Mouse (Mus musculus) cerebellum, adult 9-10 months (tissue): ENCODE measurements at regions not wholly inside any gene's neighbourhood (a gene's known extent, or its start where the extent isn't known, plus 50 kb on each side); places are given as distances from the start of the nearest gene placed in this dataset.
"Not testable (repeated sequence)": the region's sequence is repeated elsewhere in the genome, so short reads cannot be mapped to it uniquely, and the experiment has no call there.

Experiments used
- DNase-seq: peaks from one replicate; pipeline ENCODE4 v3.0.0; 2022

DNA sequence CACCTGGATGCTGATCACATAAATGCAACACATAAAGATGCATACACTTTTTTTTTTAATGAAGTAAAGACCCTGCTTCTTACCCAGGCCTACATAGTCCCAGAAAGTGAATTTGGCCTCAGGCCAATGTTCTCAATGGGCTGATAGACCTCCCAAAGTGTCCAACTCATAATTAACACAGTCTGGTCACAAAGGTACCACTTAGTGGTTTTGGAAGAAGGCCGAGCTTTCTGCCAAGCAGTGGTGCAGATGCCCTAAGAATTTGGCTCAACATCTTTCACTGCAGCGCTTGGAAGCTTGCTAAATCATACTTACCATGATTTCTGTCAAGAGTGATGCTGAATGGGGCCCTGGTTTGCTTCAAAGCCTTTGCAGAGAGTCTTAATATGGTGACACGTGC lies 706.4 kb upstream of the Rag2 start:
- no peak for DNase-seq

DNA sequence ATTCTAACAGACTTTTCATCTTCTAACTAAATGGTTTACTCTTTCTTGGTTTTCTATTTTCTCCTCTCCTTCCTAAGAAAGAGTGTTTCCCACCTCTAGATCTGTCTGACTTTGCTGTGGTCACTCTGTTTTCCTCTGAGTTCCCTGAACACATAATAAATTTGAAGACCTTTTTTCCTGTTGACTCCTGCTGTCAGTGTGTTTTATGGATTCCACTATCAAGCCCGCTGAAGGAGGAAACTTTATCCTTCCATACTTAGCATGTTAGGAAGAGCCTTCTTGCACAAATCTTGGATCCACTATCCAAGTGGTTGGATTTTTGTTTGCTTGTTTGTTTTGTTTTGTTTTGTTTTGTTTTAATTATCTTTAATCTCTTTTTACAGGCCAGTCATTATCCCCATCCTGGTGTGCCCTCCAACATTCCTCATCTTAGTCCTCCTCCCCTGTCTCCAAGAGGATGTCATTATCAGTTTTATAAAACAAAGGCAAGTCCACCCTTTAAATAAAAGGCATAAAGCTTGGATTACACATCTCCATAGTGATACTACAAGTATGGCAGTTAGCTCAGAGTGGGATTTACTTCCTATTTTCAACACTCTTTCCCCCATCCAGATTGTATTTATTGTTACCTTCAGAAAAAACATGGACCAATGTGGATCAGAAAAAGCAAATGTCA lies 704.8 kb upstream of the Rag2 start:
- no peak for DNase-seq

DNA sequence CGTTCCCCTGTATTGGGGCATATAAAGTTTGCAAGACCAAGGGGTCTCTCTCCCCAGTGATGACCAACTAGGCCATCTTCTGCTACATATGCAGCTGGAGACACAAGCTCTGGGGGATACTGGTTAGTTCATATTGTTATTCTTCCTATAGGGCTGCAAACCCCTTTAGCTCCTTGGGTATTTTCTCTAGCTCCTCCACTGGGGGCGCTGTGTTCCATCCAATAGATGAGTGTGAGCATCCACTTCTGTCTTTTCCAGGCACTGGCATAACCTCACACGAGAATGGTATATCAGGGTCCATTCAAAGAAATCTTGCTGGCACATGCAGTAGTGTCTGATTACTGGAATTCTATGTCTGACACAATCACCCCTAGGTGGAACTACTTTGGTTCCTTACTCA lies 675.9 kb upstream of the Rag2 start:
- DNase-seq, result not testable (repeated sequence)

DNA sequence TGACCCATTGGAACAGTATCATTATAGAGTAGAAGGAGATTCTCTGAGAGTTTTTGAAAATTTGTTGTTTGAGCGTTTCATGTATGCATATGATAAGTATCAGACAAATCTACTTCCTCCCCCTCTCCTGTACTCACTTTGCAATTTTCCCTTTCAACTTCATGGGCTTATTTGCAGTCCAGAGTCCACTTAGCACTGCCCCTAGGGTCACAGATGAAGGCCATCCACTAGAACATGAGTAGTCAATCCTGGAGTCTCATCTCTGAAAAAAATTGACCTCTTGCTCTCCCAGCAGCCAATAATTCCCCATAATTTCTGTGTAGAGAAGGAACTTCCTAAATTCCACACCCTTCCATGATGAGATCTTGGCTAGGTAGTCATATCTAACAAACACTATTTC lies 665.1 kb upstream of the Rag2 start:
- no peak for DNase-seq

DNA sequence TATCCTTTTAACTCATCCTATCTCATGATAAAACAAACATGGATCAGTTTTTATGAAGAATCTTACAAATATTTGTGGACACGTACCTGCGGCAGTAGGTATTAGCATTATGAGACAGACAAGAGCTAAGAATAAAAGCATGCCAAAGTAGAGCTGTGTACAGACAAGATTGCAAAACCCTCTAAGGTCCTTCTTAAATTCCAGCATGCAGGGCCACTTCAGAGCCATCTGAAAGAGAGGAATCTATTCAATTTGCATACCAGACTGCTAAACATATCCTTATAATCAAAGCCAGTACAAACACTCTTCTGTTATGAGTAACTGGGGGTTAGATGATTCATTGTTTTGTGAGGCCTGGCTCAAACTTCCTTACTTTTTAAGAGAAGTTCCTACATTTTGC lies 659.9 kb upstream of the Rag2 start:
- DNase-seq, result no peak

DNA sequence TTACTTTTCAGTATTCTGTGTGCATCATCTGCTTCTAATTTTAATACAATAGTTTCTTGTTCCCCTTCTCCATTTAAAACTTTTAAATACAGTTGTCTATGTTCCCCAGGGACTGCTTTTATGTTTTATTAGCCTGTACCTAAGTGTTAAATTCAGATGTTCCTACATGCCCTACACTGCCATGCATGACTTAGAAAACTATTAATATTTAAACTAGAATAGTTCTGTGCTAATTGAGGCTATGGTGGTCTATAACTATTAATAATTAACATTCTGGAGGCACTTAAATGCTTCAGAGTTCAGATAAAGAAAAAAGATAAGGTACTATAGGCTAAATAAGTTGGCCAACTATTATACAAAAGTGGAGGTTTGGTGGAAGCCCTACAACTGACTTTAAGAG lies 647.3 kb upstream of the Rag2 start:
- no peak for DNase-seq

DNA sequence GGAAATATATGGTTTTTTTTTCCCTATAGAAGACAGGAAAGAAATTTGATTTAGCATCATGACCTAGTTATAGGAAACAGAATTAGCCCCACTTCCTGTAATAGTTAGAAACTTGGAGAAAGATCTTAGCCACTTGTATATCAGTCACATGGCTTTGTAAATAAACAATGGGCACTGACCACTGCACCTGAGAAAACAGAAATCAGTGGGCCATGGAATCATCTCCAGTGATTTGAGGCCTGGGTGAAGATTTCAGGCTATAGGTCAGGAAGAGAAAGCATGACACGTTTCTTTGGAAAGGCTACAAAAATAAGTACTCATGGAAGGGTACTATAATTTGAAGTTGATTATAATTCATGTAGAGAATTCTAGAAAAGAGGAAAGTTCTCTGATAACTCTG lies 642.2 kb upstream of the Rag2 start:
- no peak for DNase-seq

DNA sequence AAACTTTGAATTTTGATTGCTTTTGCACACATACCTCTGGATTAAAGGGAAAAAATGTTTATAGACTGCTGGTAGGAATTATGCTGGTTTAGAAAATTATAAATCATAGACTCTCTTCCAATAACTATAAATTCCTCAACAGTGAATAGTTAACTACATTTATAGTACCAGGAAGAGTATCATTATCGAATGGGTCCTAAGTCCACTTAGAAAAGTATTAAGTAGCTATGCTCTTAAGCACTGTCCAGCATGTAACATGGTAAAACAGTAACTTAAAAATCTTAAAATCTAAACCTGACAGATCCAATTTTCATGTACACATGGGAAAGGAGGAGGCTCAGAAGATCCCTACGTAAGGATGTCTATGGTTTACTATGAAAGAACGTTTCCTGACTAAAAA lies 609.2 kb upstream of the Rag2 start:
- DNase-seq, result no peak

DNA sequence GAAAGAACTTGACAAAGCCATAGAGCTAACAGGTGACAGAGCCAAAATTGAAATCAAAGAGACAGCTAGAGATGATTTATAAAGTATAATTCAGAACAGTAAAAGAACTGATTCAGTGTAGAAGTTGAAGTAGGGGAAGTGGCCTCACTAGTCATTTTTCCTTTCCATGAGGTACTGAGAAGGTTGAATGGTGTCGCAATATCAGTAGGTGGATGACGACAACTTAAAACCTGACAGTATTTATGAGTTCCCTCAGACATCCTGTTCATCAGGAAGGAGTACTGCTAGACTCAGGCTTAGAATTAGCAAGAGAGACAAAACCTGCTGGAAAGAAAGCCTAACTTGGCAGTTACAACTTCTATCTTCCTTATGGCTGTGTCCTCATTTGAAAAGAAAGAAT lies 605.1 kb upstream of the Rag2 start:
- no peak for DNase-seq

DNA sequence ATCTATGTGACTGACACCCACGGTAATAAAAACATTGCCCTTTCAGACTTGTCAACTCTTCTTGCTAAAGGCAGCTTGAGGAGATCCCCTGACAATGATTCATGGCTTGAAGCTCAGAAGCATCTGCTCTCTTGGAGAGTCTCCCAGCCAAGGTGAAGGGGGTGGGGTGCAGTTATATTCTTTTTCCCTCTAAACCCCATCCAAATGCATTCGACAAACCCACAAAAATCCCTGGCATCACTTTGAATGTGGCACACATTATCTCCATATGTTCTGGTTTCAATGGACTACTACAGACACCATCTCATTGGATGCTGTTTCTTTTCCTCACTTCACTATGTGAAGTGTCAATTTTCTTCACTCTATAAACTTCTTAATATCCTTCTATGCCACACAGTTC lies 603.0 kb upstream of the Rag2 start:
- no peak for DNase-seq

DNA sequence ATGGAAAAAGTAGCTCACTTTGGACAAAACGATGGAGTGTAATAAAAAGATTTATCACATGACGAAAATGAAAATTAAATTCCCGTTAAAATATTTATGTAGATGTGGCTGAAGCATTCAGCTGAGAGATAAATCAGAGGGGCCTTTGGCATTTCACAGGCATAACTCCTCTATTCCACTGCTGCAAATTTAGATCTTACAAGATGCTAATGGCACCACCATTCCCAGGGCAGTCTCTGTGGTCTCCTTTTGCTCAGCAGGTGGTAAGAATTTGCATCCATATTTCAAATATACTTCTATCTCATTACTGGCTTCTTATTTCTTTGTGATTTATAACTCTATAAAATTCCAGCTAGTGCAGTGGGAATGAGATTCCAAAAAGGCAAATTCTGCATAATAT lies 581.5 kb upstream of the Rag2 start:
- DNase-seq, result no peak

DNA sequence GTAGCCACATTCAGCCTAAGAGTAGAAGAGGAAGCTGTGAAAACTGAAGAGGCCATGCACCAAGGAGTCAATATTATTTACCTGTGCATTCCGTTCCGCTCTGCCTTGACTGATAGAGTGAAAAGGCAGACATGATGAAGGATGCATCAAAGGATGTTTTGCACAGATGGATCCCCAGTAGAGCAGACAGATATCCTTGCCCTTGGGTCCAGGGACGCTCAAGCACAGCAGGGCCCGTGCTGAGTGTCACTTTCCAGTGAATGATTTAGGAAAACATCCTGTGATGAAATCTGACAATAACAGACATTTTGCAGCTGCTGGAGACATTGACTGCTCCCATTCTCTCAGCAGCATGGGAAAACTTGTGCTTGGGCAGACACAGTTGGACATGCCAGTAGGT lies 561.6 kb upstream of the Rag2 start:
- DNase-seq, result no peak

DNA sequence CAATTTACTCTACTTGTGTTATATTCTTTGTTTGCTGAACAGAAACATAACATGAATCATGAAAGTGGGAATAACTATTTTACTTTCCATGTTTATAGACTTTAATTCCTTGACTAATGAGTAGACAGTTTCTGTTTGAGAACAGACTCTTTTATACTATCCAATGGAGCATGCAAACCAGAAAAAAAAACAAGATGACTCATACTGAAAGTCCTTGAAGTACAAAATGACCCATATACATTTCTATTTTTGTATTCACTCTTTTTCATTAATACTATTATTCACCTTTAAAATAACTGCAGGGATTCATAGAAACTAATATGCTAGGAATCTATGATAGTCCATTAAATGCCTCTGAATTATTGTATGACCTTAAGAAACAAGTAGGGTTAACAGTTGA lies 549.5 kb upstream of the Rag2 start:
- no peak for DNase-seq

DNA sequence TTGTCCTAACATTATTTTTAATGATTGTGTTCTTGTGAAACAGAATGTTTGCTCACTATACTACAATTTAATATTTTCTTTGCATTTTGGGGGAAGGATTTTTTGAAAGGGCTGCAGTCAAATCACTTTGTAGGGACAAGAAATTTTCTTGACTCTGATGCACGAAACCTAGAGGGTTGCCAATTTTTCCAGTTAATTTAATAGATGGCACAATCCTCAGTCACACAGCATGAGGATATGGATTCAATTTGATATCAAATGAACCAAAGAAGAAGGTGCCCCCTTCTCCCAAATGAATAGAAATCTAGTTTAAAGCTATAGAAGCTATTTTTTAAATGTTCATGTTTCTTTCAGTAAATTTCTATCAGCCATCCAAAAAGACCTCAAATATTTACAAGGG lies 544.3 kb upstream of the Rag2 start:
- DNase-seq, result no peak

DNA sequence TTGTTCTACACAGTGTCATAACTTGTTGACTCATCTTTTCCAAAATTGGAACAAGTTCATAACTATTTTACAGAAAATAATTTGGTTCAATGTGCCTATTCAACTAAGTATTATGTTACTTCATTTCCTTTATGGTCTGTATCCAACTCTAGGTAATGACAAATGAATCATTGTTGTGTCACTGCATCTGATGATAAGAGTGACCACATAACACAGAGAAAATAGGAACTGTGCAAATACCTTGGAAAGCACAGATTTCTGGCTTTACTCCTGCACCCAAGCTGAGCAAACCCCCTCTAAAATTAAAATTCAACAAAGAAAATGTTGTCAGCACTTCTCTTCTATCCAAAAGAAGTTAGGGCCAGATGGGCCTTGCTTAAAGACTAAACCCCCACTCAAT lies 540.7 kb upstream of the Rag2 start:
- DNase-seq, result no peak

DNA sequence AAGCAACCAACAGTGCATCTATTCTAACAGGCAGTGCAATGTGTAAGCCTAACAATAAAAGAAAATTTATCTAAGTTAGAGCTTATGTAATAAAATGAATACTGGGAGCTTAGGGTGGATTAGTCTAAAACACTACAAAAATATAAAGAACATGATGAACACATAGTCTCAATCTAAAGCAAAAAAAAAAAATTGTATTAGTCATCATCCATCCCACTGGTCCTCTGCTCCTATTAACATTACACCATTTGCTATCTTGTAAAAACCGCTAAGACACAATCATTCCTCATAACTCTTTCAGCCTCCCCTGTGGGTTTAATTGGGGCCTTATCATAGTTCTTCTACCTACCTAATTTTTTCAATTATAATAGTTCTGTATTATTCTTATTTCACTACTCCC lies 539.9 kb upstream of the Rag2 start:
- DNase-seq, result no peak

DNA sequence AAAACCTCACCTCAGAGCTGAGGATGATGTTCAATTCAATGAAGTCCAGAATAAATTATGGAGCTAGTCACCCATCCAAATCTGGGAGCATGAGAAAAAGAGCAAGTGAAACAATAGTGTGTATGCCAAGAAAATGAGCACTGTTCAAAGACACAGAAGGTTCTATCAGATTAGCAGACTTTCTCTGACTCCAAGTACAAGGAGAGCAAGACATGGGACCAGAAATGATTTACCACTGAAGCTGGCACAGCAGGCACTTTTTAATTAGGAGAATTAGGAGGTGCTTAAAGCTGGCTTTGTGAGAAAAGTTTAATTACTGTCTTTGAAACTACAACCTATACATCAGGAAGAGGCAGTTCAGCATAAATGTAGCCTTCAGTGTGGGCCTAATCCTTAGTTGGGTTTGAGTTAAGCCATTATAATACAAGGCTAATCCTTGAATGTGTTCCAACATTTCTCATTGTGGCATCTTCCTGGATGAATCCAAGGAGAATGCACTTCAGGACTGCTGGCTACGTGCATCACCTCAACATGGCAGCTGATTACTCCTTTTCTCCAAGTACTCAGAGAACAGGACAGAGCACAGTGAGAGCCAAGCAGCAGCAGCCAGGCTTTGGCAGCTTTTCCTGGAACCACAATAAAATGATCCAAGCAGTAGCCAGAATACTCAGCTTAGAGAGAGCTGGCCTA lies 517.2 kb upstream of the Rag2 start:
- DNase-seq, result peak; percentile 3

DNA sequence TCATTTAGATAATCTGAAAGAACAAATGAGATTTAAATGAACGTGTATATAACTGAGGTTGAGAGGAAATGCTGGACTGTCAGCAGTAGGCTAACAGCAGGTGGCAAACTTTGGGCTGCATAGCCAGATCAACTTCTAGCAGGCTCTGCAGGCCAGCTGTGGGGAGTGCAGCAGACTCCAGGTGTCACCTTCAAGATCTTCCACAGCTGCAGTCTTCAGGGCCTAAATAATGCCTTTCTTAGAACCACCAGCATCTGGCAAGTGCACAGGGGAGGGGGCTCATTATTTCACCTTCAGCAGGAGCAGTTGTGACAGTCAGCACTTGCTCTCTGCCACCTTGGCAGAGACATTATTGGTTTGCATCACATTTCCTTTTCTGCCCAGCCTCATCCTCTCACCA lies 487.7 kb upstream of the Rag2 start:
- DNase-seq, result no peak

DNA sequence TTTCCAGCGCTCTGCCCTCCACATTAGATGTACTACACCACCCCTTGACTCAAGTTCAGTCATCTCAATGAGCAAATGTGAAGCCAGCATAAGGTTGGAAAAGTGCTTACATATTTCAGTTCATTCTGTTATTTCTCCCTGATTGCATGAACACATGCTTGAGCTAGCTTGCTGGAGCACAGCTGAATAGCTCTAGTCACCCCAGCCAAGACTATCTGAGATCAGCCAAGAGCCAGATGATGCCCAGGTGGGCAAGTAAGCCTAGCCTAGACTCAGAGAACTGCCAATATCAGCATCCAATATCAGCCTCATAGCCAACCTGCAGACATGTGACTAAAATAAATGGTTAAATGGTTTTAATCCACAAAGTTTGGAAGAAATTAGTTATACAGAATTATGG lies 484.6 kb upstream of the Rag2 start:
- no peak for DNase-seq

DNA sequence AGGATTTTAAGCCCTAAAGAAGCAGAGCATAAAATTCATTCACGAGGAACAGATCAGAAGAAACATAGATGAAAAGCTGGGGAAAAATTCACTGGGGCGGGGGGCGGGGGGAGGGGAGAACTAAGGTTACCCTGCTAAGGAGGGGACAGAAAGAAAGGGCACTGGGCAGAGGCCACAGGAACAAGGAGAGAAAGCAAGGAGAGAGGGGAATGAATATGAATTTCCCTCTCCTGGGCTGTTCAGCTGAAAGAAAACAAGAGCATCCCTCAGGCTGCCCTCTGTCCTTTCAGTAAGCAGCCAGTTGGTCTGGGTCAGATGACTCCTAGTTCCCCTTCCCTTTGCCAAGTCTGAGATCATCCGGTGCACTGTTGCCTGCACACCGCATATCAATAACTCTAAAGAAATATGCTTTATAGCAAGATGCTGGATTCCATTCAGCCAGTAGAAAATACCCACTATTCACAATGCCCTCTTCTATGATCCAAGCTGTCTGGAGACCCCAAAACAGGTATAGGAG lies 467.7 kb upstream of the Rag2 start:
- no peak for DNase-seq

DNA sequence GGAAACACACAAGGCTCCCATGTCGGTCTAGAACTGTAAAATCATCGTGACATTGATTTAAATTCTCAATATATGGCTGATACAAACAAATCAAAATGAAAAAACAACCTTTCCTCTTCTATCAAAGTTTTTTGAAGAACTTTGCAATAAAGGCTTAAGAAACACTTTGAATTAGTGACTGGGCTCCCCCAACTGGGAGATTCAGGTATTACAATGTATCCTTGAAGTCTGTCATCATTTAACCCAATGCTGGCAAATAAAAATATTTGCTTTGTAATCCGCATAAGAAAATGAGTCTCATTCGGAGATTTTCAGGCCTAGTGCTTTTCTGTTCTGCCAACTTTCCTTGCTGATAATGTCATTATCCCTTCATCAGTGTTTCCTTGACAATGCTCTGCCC lies 465.2 kb upstream of the Rag2 start:
- peak; percentile 55 for DNase-seq

DNA sequence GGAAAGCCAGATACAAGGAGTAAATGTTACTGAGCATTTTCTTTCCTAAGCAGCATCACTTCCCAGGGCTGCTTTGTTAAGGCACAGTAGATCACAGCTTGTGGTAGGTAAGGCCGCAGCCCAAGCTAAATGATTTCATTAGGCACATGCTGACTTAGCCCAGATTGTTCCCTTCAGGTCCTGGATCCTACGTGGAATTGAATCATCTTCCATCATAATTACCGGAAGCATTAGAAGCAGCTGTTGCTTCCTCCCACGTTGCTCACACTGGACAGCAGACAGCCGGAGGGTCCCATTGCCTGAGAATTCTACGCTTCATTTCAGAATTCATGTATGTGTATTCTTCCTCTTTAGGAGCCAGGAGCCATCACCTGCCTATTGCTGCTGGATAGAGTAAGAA lies 458.6 kb upstream of the Rag2 start:
- no peak for DNase-seq

DNA sequence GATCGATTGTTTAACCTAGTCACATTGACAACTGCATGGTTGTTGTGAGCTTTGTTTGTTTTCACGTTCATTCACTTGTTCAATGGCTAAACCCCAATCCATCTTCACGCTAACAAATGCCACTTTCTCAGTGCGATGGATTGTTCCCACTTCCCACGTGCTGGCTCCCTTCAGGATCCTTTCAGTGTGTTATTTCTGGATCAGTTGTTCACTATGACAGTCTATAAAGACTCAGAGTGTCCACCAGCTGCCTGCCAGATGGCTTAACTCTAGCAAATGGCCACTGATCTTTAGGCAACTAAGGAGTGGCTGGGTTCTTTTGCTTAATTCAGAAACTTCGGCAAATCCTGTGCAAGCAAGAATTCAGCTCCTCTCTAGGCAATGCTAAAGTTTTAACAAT lies 451.7 kb upstream of the Rag2 start:
- no peak for DNase-seq

DNA sequence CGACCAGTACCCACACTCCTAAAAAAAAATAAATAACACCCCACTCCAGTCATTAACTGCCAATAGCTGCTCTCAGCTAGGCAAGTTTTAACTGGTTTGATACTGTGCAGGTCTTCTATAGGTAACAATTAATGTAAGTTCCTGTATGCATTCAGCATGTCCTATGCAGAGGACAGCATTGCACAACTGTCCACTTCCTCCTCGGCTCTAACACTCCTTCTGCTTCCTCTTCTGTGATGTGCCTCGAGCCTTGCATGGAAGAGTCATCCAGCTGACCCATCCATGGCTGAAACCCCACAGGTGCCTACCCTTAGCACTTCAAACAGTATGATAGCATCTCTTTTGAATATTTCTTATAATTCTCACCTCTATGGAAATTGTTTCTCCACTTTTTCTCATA lies 449.4 kb upstream of the Rag2 start:
- no peak for DNase-seq

DNA sequence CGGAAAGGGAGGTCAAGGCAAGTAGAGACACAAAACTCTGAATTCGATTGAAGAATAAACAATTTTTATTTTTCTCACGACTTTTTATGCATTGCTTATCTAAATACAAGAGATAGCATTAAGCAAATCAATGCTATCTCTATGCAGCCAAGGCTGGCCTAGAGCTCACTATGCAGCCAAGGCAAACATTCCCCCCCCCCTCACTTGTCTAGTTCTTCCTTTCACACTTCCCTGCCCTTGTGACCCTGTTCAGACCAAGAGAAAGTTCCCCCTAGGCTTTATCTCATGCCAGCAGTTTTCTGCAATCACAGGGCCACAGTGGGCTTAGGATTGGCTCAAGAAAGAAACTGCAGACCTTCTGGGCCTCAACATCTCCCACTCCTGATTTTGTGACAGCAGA lies 417.9 kb upstream of the Rag2 start:
- DNase-seq, result no peak
